10 mouse cellular contexts compared by ENCODE assay signal in genomic region chr10:121386347-121386746, GRCm38 (mm10). TPM values are rescaled to one million over a fixed set of nuclear protein-coding genes. Genes with fewer than 3 reads are reported as not detected.
DNase-seq lines count a peak whose midpoint lies in the region; ATAC-seq lines count a peak whose summit lies in the region.
"Had no signal": no experiment of that assay in that cellular context is flagged by ENCODE, and none has a peak within 500 bp of the region (broad histone marks: within the 10 kb centered on the region; RNA-seq: fewer than 3 reads in every experiment).

No protein-coding gene starts in this region.

- H3K27ac ChIP-seq in forebrain, embryonic 13.5 days, result no peak overlapping the region
- H3K27ac ChIP-seq in forebrain, embryonic 15.5 days (replicated peaks), result no peak overlapping the region
- no peak overlapping the region for H3K27ac ChIP-seq in limb, embryonic 11.5 days (replicated peaks; ENCODE audit: low read depth, low read length)
- no peak overlapping the region for H3K27ac ChIP-seq in limb, embryonic 10.5 days
- H3K27ac ChIP-seq in neural tube, embryonic 13.5 days (replicated peaks), result 0 out of 2 replicates have a peak overlapping the region, but pooled peaks have one; percentile 28

- no peaks in the 10 kb centered on the region for H3K9me3 ChIP-seq in forebrain, embryonic 13.5 days (replicated peaks)
- no peaks in the 10 kb centered on the region for H3K9me3 ChIP-seq in forebrain, embryonic 15.5 days
- no peaks in the 10 kb centered on the region for H3K9me3 ChIP-seq in limb, embryonic 11.5 days (ENCODE audit: control insufficient read depth, low read length)
- no peaks in the 10 kb centered on the region for H3K9me3 ChIP-seq in limb, embryonic 10.5 days (replicated peaks)
- H3K9me3 ChIP-seq in neural tube, embryonic 13.5 days, result no peaks in the 10 kb centered on the region

- no peak overlapping the region for H3K9ac ChIP-seq in forebrain, embryonic 13.5 days
- H3K9ac ChIP-seq in forebrain, embryonic 15.5 days (replicated peaks), result no peak overlapping the region
- no peak overlapping the region for H3K9ac ChIP-seq in limb, embryonic 11.5 days (ENCODE audit: low read length)
- peak overlapping the region; percentile 28; the same call in 1 of the 2 replicates for H3K9ac ChIP-seq in neural tube, embryonic 13.5 days

- 72% methylated on average over 9 of the region's 9 CpGs for WGBS in forebrain, embryonic 13.5 days
- WGBS in forebrain, embryonic 15.5 days, result 65% methylated on average over 9 of the region's 9 CpGs
- WGBS in limb, embryonic 11.5 days, result 65% methylated on average over 9 of the region's 9 CpGs
- 60% methylated on average over 9 of the region's 9 CpGs for WGBS in limb, embryonic 10.5 days
- WGBS in neural tube, embryonic 13.5 days, result 62% methylated on average over 9 of the region's 9 CpGs

- no peaks in the 10 kb centered on the region for H3K4me1 ChIP-seq in forebrain, embryonic 13.5 days
- H3K4me1 ChIP-seq in forebrain, embryonic 15.5 days, result no peaks in the 10 kb centered on the region
- H3K4me1 ChIP-seq in limb, embryonic 11.5 days (ENCODE audit: control insufficient read depth, insufficient read depth, low read length), result no peaks in the 10 kb centered on the region; the same call in 1 of the 2 replicates
- H3K4me1 ChIP-seq in limb, embryonic 10.5 days, result peaks cover 7% of the 10 kb centered on the region
- H3K4me1 ChIP-seq in neural tube, embryonic 13.5 days (replicated peaks), result no peaks in the 10 kb centered on the region

- H3K4me3 ChIP-seq in forebrain, embryonic 13.5 days, result no peak overlapping the region
- H3K4me3 ChIP-seq in forebrain, embryonic 15.5 days, result no peak overlapping the region
- no peak overlapping the region for H3K4me3 ChIP-seq in limb, embryonic 11.5 days (ENCODE audit: low read depth, low read length)
- H3K4me3 ChIP-seq in limb, embryonic 10.5 days, result no peak overlapping the region
- H3K4me3 ChIP-seq in neural tube, embryonic 13.5 days, result no peak overlapping the region

- H3K4me2 ChIP-seq in forebrain, embryonic 13.5 days, result no peak overlapping the region
- no peak overlapping the region for H3K4me2 ChIP-seq in forebrain, embryonic 15.5 days (replicated peaks)
- H3K4me2 ChIP-seq in limb, embryonic 11.5 days (ENCODE audit: low read depth, severe bottlenecking), result no peak overlapping the region
- H3K4me2 ChIP-seq in neural tube, embryonic 13.5 days, result no peak overlapping the region

- peak; percentile 25 for DNase-seq in limb, embryonic 11.5 days (ENCODE audit: low spot score)
- DNase-seq in limb, embryonic 10.5 days (ENCODE audit: low spot score), result no peak
- DNase-seq in gastrocnemius, postnatal 25 days, result peak; percentile 58
- no peak for DNase-seq in right cerebral cortex, postnatal 25 days
- DNase-seq in layer of hippocampus, postnatal 36 days, result no peak
- DNase-seq: kidney, postnatal 10 days had no signal

- no peaks in the 10 kb centered on the region for H3K27me3 ChIP-seq in forebrain, embryonic 13.5 days
- H3K27me3 ChIP-seq in forebrain, embryonic 15.5 days, result no peaks in the 10 kb centered on the region
- H3K27me3 ChIP-seq in limb, embryonic 11.5 days (ENCODE audit: control insufficient read depth, insufficient read depth, low read length), result no peaks in the 10 kb centered on the region
- no peaks in the 10 kb centered on the region for H3K27me3 ChIP-seq in limb, embryonic 10.5 days (ENCODE audit: low read depth, poor library complexity, severe bottlenecking)
- no peaks in the 10 kb centered on the region for H3K27me3 ChIP-seq in neural tube, embryonic 13.5 days
- H3K27me3 ChIP-seq: Patski had no signal

- H3K36me3 ChIP-seq in forebrain, embryonic 13.5 days (ENCODE audit: poor library complexity, severe bottlenecking), result peaks cover 97% of the 10 kb centered on the region
- H3K36me3 ChIP-seq in forebrain, embryonic 15.5 days, result peaks cover 49% of the 10 kb centered on the region
- peaks cover 14% of the 10 kb centered on the region; the same call in 1 of the 2 replicates for H3K36me3 ChIP-seq in limb, embryonic 11.5 days (ENCODE audit: control insufficient read depth, insufficient read depth, low read length)
- peaks cover 97% of the 10 kb centered on the region for H3K36me3 ChIP-seq in limb, embryonic 10.5 days
- peaks cover 91% of the 10 kb centered on the region for H3K36me3 ChIP-seq in neural tube, embryonic 13.5 days

- ATAC-seq in forebrain, embryonic 13.5 days, result 0 out of 2 replicates have a peak, but pooled peaks have one; percentile 45
- no peak for ATAC-seq in forebrain, embryonic 15.5 days (replicated peaks)
- ATAC-seq in limb, embryonic 11.5 days (ENCODE audit: insufficient number of reproducible peaks, low FRiP score, low TSS enrichment, low read depth), result no peak
- no peak for ATAC-seq in neural tube, embryonic 13.5 days (ENCODE audit: low read depth)
- ATAC-seq: Patski had no signal

RNA-seq across cellular contexts. Expression of gene Gns, which starts 21.5 kb away (rescaled TPM):
- polyA plus RNA-seq in forebrain, embryonic 13.5 days (2015; fragmentation: Nextera tagmentation; extraction: Ambion mirVana), result 25.0 and 30.5 TPM in 2 replicates
- polyA plus RNA-seq in forebrain, embryonic 15.5 days (2015; fragmentation: Nextera tagmentation; extraction: Ambion mirVana), result 30.3 and 34.7 TPM in 2 replicates
- 37.1 and 39.2 TPM in 2 replicates for polyA plus RNA-seq in limb, embryonic 11.5 days (2014; fragmentation: Nextera tagmentation; extraction: Ambion mirVana)
- polyA plus RNA-seq in limb, embryonic 10.5 days (2016; fragmentation: Nextera tagmentation; extraction: Ambion mirVana), result 29.5 and 35.6 TPM in 2 replicates
- 10 to 100 TPM; 27.1 to 30.5 TPM for total RNA-seq in gastrocnemius, postnatal 25 days (2021)
- 46.1 and 46.7 TPM in 2 replicates for polyA plus RNA-seq in neural tube, embryonic 13.5 days (2015; fragmentation: Nextera tagmentation; extraction: Ambion mirVana)
- total RNA-seq in layer of hippocampus, postnatal 36 days (2021), result 10 to 100 TPM; 77.8 to 80.3 TPM

RNA-seq across cellular contexts. Expression of gene Tbc1d30, which starts 35.3 kb away (rescaled TPM):
- 5.0 and 6.2 TPM in 2 replicates for polyA plus RNA-seq in forebrain, embryonic 13.5 days (2015; fragmentation: Nextera tagmentation; extraction: Ambion mirVana)
- polyA plus RNA-seq in forebrain, embryonic 15.5 days (2015; fragmentation: Nextera tagmentation; extraction: Ambion mirVana), result 8.5 and 9.1 TPM in 2 replicates
- 0.45 and 0.95 TPM in 2 replicates for polyA plus RNA-seq in limb, embryonic 11.5 days (2014; fragmentation: Nextera tagmentation; extraction: Ambion mirVana)
- polyA plus RNA-seq in limb, embryonic 10.5 days (2016; fragmentation: Nextera tagmentation; extraction: Ambion mirVana), result 0.26 and 0.50 TPM in 2 replicates
- under 1 TPM; 0.13 to 0.38 TPM for total RNA-seq in gastrocnemius, postnatal 25 days (2021)
- 14.3 and 14.4 TPM in 2 replicates for polyA plus RNA-seq in neural tube, embryonic 13.5 days (2015; fragmentation: Nextera tagmentation; extraction: Ambion mirVana)
- 10 to 100 TPM; 32.2 to 41.7 TPM for total RNA-seq in layer of hippocampus, postnatal 36 days (2021)

Comparison
In these comparisons a context has a peak if more than half of its experiments do, and no peak if none do; other contexts are left out.
1. DNase-seq: peak in limb, embryonic 11.5 days (single experiment) and gastrocnemius, postnatal 25 days (single experiment); none in limb, embryonic 10.5 days (single experiment), right cerebral cortex, postnatal 25 days (single experiment) and layer of hippocampus, postnatal 36 days (0 of 2).